Mouse (Mus musculus): ENCODE results near the gene Gm20388.

DNA sequence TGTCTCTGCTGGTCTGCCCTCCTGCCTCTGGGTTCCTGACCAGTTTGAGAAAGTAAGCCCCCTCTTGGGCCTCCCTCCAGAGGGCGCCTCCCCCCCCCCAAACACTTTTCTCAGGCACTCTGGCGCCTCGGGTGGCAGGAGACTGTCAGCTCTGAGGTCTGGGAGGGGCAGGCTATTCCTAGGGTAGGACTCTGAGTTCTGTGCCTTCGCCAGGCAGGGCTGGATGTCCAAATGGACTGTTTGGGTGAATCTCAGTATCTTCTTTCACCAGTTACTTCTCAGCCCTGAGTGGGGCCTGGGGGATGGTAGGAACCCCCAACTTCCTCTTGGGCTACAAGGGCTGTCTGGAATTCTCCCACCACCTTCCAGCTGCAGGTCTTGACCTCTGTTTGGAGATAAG, 300.7 kb downstream of the Gm20388 start:
- TF ChIP-seq CTCF (IDR thresholded peaks at IDR 0.05; ENCODE audit: low read depth, low read length) (peak; percentile 45), EP300 (IDR thresholded peaks at IDR 0.05; ENCODE audit: insufficient read depth, low read depth, low read length) (no peak), POLR2A (IDR thresholded peaks at IDR 0.05; ENCODE audit: insufficient read depth, low read length) (no peak)

Data from ES-Bruce4 (cell line).